Mouse (Mus musculus): Measurements from ENCODE around the gene Iqschfp. TPM values are rescaled to one million over a fixed set of nuclear protein-coding genes. Genes with fewer than 3 reads are reported as not detected.

Iqschfp gene
- total and polyA plus RNA-seq, 2 experiments from 2014 or later, result not detected

DNA sequence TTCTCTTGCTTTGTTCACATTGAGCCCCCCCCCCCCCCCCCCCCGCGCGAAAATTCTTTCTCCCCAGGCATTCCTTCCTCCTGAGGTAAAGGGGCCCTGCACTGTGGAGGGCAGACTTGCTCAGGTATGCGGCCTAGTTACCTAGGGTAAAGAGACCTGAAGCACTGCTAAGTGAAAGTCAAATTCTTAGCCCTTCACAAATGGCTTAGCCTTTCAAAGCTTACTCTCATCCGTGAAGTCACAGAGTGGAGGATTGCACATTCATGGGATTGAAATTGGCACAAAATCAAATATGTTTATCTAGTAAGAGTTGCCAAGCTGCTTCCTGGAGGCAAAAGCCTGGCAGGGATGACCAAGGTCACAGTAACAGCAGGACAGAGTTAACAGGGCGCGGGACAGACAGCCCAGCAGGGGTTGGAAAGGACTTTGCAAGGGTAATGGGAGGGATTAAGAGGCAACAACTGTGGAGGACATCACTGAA is 642.6 kb downstream of the Iqschfp start:
- peak; percentile 84 for DNase-seq (ENCODE audit: low spot score)
- 0 out of 2 replicates have a peak, but pooled peaks cover 5% of the 10 kb centered on the region for H3K9me3 ChIP-seq (replicated peaks; ENCODE audit: control insufficient read depth, low read length)
- H3K9ac ChIP-seq (replicated peaks; ENCODE audit: low read depth, low read length), result no peak overlapping the region
- ATAC-seq (ENCODE audit: insufficient read depth, low read depth), result peak; percentile 90
- 14% methylated on average over 6 of the region's 7 CpGs for WGBS
- peak overlapping the region; percentile 91 for H3K27ac ChIP-seq (ENCODE audit: low read depth)
- H3K4me2 ChIP-seq (ENCODE audit: low read depth, low read length), result peak overlapping the region; percentile 1; the same call in 1 of the 2 replicates
- H3K4me3 ChIP-seq (ENCODE audit: low read depth, low read length), result no peak overlapping the region
- no peaks in the 10 kb centered on the region for H3K27me3 ChIP-seq (ENCODE audit: control insufficient read depth, insufficient read depth, low read length)
- H3K4me1 ChIP-seq (ENCODE audit: control insufficient read depth, insufficient read depth), result peaks cover 17% of the 10 kb centered on the region
- H3K36me3 ChIP-seq (replicated peaks; ENCODE audit: control insufficient read depth, insufficient read depth, low read length), result no peaks in the 10 kb centered on the region
- no peak for TF ChIP-seq CTCF (IDR thresholded peaks at IDR 0.05; ENCODE audit: low read depth)
- TF ChIP-seq EP300 (IDR thresholded peaks at IDR 0.05; ENCODE audit: low read depth), result no peak

DNA sequence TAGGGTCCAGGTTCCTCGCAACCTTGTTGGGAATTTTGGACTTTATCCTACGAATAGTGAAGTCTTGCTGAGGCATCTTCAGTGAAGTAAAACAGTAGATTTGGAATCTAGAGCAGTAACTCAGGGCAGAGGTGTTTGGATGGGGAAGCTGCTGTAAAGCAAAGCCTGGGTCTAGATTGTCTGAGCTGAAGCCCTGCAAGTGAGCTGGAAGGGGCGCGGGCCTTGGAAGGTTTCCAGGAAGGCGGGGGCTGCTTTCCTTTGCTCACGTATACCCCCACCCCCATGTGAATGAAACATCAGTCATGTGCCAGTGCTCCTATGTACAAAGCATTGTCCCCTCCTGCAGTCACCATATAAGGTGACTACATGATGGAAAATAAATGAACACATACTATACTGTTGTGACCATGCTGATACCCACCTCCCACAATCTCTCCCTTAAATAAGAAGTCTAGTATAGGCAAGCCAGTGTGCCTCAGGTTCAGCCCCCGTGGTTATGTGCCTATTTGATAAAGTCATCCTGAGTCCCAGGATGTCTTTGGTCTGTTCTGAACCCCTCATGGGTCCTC is 643.2 kb downstream of the Iqschfp start:
- H3K9me3 ChIP-seq (replicated peaks; ENCODE audit: control insufficient read depth, low read length), result 0 out of 2 replicates have a peak, but pooled peaks cover 5% of the 10 kb centered on the region
- H3K27me3 ChIP-seq (ENCODE audit: control insufficient read depth, insufficient read depth, low read length), result no peaks in the 10 kb centered on the region
- DNase-seq (ENCODE audit: low spot score) (no peak), ATAC-seq (ENCODE audit: insufficient read depth, low read depth) (peak; percentile 9; the same call in 1 of the 2 replicates)
- 39% methylated on average over 7 of the region's 7 CpGs for WGBS
- TF ChIP-seq CTCF (IDR thresholded peaks at IDR 0.05; ENCODE audit: low read depth), result no peak
- no peak for TF ChIP-seq EP300 (IDR thresholded peaks at IDR 0.05; ENCODE audit: low read depth)
- peak overlapping the region; percentile 1; the same call in 1 of the 2 replicates for H3K4me2 ChIP-seq (ENCODE audit: low read depth, low read length)
- no peak overlapping the region for H3K9ac ChIP-seq (replicated peaks; ENCODE audit: low read depth, low read length)
- H3K27ac ChIP-seq (ENCODE audit: low read depth), result peak overlapping the region; percentile 91
- H3K36me3 ChIP-seq (replicated peaks; ENCODE audit: control insufficient read depth, insufficient read depth, low read length), result no peaks in the 10 kb centered on the region
- H3K4me1 ChIP-seq (ENCODE audit: control insufficient read depth, insufficient read depth), result peaks cover 17% of the 10 kb centered on the region
- no peak overlapping the region for H3K4me3 ChIP-seq (ENCODE audit: low read depth, low read length)

DNA sequence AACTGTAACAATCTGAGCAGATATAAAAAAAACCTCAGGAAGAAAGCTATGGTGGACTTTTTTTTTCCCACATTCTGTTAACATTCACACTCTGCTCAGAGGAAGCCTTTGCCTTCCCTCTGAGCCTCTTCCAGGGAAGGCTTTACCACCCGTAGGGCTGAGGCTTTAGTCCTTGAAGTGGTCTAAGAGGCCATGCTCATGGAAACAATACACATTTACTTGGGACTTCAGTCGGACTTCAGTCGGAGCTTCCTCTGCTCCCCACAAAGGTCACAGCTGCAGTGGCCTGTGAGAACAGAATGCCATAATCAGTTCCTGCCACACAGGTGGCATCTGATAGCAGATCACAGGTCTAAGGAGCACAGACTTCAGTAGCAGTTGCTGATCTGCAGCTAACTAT is 644.0 kb downstream of the Iqschfp start:
- Histone ChIP-seq H3K4me3 (ENCODE audit: low read depth, low read length) (no peak overlapping the region), H3K27ac (ENCODE audit: low read depth) (peak overlapping the region; percentile 91; the same call in 1 of the 2 replicates), H3K36me3 (replicated peaks; ENCODE audit: control insufficient read depth, insufficient read depth, low read length) (no peaks in the 10 kb centered on the region), H3K4me1 (ENCODE audit: control insufficient read depth, insufficient read depth) (peaks cover 17% of the 10 kb centered on the region), H3K9ac (replicated peaks; ENCODE audit: low read depth, low read length) (no peak overlapping the region), H3K4me2 (ENCODE audit: low read depth, low read length) (no peak overlapping the region), H3K9me3 (replicated peaks; ENCODE audit: control insufficient read depth, low read length) (0 out of 2 replicates have a peak, but pooled peaks cover 5% of the 10 kb centered on the region), H3K27me3 (ENCODE audit: control insufficient read depth, insufficient read depth, low read length) (no peaks in the 10 kb centered on the region)
- DNase-seq (ENCODE audit: low spot score), result no peak
- WGBS, result 62% methylated on average over 3 of the region's 3 CpGs
- no peak for ATAC-seq (ENCODE audit: insufficient read depth, low read depth)
- no peak for TF ChIP-seq EP300 (IDR thresholded peaks at IDR 0.05; ENCODE audit: low read depth)
- no peak for TF ChIP-seq CTCF (IDR thresholded peaks at IDR 0.05; ENCODE audit: low read depth)

DNA sequence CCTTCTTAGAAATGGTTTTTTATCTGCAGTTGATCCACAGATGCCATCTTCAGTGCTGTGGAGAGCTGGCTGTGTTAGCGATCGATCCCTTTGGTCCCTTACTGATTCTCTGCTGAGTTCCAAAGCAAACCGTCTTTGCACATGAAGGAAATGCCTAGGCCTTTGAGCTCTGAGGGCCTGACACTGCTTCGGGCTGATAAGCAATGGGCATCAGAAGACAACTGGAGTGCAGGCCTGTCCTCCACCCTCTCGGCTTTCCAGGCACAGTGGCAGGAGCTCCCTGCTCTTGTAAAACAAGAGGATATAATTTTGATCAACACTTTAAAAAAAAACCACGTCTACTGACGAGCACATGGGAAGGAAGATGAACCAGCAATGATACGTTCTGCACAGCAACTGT is 649.7 kb downstream of the Iqschfp start:
- 0 out of 2 replicates have a peak, but pooled peaks cover 2% of the 10 kb centered on the region for H3K9me3 ChIP-seq (replicated peaks; ENCODE audit: control insufficient read depth, low read length)
- no peak overlapping the region for H3K27ac ChIP-seq (ENCODE audit: low read depth)
- WGBS, result 67% methylated on average over 8 of the region's 8 CpGs
- no peak overlapping the region for H3K4me2 ChIP-seq (ENCODE audit: low read depth, low read length)
- H3K36me3 ChIP-seq (replicated peaks; ENCODE audit: control insufficient read depth, insufficient read depth, low read length), result no peaks in the 10 kb centered on the region
- no peak for ATAC-seq (ENCODE audit: insufficient read depth, low read depth)
- no peak for TF ChIP-seq CTCF (IDR thresholded peaks at IDR 0.05; ENCODE audit: low read depth)
- TF ChIP-seq EP300 (IDR thresholded peaks at IDR 0.05; ENCODE audit: low read depth), result no peak
- no peaks in the 10 kb centered on the region for H3K27me3 ChIP-seq (ENCODE audit: control insufficient read depth, insufficient read depth, low read length)
- no peak overlapping the region for H3K9ac ChIP-seq (replicated peaks; ENCODE audit: low read depth, low read length)
- DNase-seq (ENCODE audit: low spot score), result no peak
- no peak overlapping the region for H3K4me3 ChIP-seq (ENCODE audit: low read depth, low read length)
- H3K4me1 ChIP-seq (ENCODE audit: control insufficient read depth, insufficient read depth), result no peaks in the 10 kb centered on the region

DNA sequence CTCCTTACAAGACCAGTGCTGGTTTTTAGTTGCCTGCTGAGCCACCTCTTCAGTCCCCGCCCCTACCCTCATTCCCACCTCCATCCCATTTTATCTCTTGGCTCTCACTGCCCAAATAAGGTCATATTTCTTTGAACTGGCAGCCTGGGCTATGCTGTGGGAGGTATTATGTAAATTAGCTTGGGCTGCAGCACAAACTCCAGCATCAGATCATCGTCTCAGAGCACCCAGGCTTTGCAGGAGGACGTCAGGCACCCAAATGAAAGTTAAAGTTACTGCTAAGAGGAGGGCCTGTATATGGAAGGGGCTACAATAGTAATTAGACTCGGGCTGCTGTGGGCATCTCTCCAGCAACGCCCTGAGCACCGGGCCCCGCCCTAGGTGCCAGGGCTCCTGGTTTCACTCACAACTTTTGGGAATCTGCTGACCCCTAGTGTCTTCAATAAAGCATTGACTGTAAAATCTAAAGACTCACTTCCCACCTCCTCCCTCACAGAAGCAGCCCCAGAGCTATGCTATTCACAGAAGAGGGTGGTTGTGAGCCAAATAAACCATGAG is 651.0 kb downstream of the Iqschfp start:
- peak; percentile 66 for TF ChIP-seq CTCF (IDR thresholded peaks at IDR 0.05; ENCODE audit: low read depth)
- TF ChIP-seq EP300 (IDR thresholded peaks at IDR 0.05; ENCODE audit: low read depth), result no peak
- 0 out of 2 replicates have a peak overlapping the region, but pooled peaks have one; percentile 1 for H3K27ac ChIP-seq (ENCODE audit: low read depth)
- 3% methylated on average over 7 of the region's 7 CpGs for WGBS

More for the DNA sequence above, 651.0 kb downstream of the Iqschfp start:
- no peaks in the 10 kb centered on the region for H3K36me3 ChIP-seq (replicated peaks; ENCODE audit: control insufficient read depth, insufficient read depth, low read length)
- peak; percentile 91 for DNase-seq (ENCODE audit: low spot score)
- no peaks in the 10 kb centered on the region for H3K4me1 ChIP-seq (ENCODE audit: control insufficient read depth, insufficient read depth)
- ATAC-seq (ENCODE audit: insufficient read depth, low read depth), result peak; percentile 85
- no peaks in the 10 kb centered on the region for H3K27me3 ChIP-seq (ENCODE audit: control insufficient read depth, insufficient read depth, low read length)
- H3K9ac ChIP-seq (replicated peaks; ENCODE audit: low read depth, low read length), result no peak overlapping the region
- H3K9me3 ChIP-seq (replicated peaks; ENCODE audit: control insufficient read depth, low read length), result no peaks in the 10 kb centered on the region
- H3K4me3 ChIP-seq (ENCODE audit: low read depth, low read length), result peak overlapping the region; percentile 33
- peak overlapping the region; percentile 49 for H3K4me2 ChIP-seq (ENCODE audit: low read depth, low read length)
